30 mouse cellular contexts compared by ENCODE assay signal in the genomic region with DNA sequence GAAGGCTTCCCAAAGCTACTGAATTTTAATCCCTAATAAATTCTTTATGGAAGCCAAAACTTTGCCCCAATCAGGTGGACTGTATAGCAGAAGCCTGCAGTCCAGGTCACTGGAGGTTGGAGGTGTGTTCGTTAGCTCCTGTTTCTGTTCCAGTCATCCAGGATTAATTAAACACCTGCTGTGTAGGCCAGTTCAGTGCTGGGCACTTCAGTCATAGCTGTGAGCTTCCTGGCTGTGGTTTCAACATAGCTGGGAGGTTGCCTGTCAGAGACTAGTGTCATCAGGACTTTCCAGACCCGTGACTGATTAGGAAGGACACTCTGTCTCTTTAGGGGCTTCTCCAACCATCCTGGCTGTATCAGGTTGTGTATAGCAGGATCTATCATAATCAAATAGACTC.
DNase-seq lines count a peak whose midpoint lies in the region; ATAC-seq and TF ChIP-seq lines count a peak whose summit lies in the region.
"Had no signal": no experiment of that assay in that cellular context is flagged by ENCODE, and none has a peak within 500 bp of the region (broad histone marks: within the 10 kb centered on the region; RNA-seq: fewer than 3 reads in every experiment).

No protein-coding gene starts in this region.

- H3K9ac ChIP-seq in hindbrain, postnatal 0 days (replicated peaks; ENCODE audit: low read length), result no peak overlapping the region
- H3K9ac ChIP-seq in hindbrain, embryonic 12.5 days, result no peak overlapping the region
- H3K9ac ChIP-seq: embryonic facial prominence, embryonic 13.5 days; forebrain, embryonic 12.5 days; forebrain, embryonic 15.5 days; heart, embryonic 12.5 days; heart, embryonic 15.5 days; hindbrain, embryonic 14.5 days had no signal

- peaks cover 14% of the 10 kb centered on the region for H3K4me1 ChIP-seq in hindbrain, postnatal 0 days (ENCODE audit: insufficient read depth, low read length)
- H3K4me1 ChIP-seq in hindbrain, embryonic 12.5 days, result 0 out of 2 replicates have a peak, but pooled peaks cover 4% of the 10 kb centered on the region
- H3K4me1 ChIP-seq: embryonic facial prominence, embryonic 10.5 days; embryonic facial prominence, embryonic 13.5 days; heart, embryonic 12.5 days; heart, embryonic 15.5 days had no signal

- H3K9me3 ChIP-seq in hindbrain, postnatal 0 days (ENCODE audit: low read length), result no peaks in the 10 kb centered on the region
- no peaks in the 10 kb centered on the region for H3K9me3 ChIP-seq in hindbrain, embryonic 12.5 days (replicated peaks)
- H3K9me3 ChIP-seq: embryonic facial prominence, embryonic 10.5 days; embryonic facial prominence, embryonic 13.5 days; forebrain, embryonic 12.5 days; forebrain, embryonic 15.5 days; heart, embryonic 12.5 days; heart, embryonic 15.5 days; hindbrain, embryonic 10.5 days had no signal

- no peak overlapping the region for H3K4me2 ChIP-seq in hindbrain, postnatal 0 days (ENCODE audit: low read depth, low read length)
- H3K4me2 ChIP-seq in hindbrain, embryonic 12.5 days (replicated peaks), result no peak overlapping the region
- H3K4me2 ChIP-seq: embryonic facial prominence, embryonic 13.5 days; forebrain, embryonic 12.5 days; forebrain, embryonic 15.5 days; heart, embryonic 12.5 days; heart, embryonic 15.5 days; hindbrain, embryonic 14.5 days had no signal

- no peaks in the 10 kb centered on the region; the same call in 1 of the 2 replicates for H3K36me3 ChIP-seq in hindbrain, postnatal 0 days (ENCODE audit: insufficient read depth, low read length)
- H3K36me3 ChIP-seq in hindbrain, embryonic 12.5 days, result no peaks in the 10 kb centered on the region
- H3K36me3 ChIP-seq: embryonic facial prominence, embryonic 10.5 days; embryonic facial prominence, embryonic 13.5 days; forebrain, embryonic 12.5 days; forebrain, embryonic 15.5 days; G1E; heart, embryonic 12.5 days; heart, embryonic 15.5 days; hindbrain, embryonic 10.5 days had no signal

- peak; percentile 5 for DNase-seq in hindbrain, postnatal 0 days (ENCODE audit: low spot score)
- peak; percentile 28 to 41 for DNase-seq in cerebellum, adult 18-20 months
- DNase-seq in cerebellum, adult 9-10 months, result peak; percentile 52
- DNase-seq in cerebellum, postnatal 25 days, result peak; percentile 40 to 43
- no peak for DNase-seq in urinary bladder, postnatal 25 days (ENCODE audit: low spot score)
- no peak for DNase-seq in thymus, postnatal 4 days
- no peak for DNase-seq in adipocyte (ENCODE audit: low spot score)
- DNase-seq: adrenal gland, adult 2 months; adrenal gland, postnatal 25 days; B cell, adult 2 months; embryo, embryonic 11 days; gastrocnemius, postnatal 25 days; heart, adult 18-20 months; heart, postnatal 10 days; heart, postnatal 36 days; kidney, adult 2 months had no signal

- no peaks in the 10 kb centered on the region for H3K27me3 ChIP-seq in hindbrain, postnatal 0 days (ENCODE audit: insufficient read depth, low read length)
- H3K27me3 ChIP-seq in hindbrain, embryonic 12.5 days, result no peaks in the 10 kb centered on the region
- H3K27me3 ChIP-seq: CH12.LX; embryonic facial prominence, embryonic 13.5 days; forebrain, embryonic 12.5 days; forebrain, embryonic 15.5 days; heart, embryonic 15.5 days; Patski had no signal

- WGBS in hindbrain, postnatal 0 days, result 61% methylated on average over 2 of the region's 2 CpGs
- 69% methylated on average over 2 of the region's 2 CpGs for WGBS in hindbrain, embryonic 12.5 days

- no peak for TF ChIP-seq CTCF in hindbrain, postnatal 0 days (IDR thresholded peaks at IDR 0.05; ENCODE audit: low read depth)

- H3K27ac ChIP-seq in hindbrain, postnatal 0 days, result no peak overlapping the region
- no peak overlapping the region for H3K27ac ChIP-seq in hindbrain, embryonic 12.5 days
- H3K27ac ChIP-seq: embryonic facial prominence, embryonic 10.5 days; embryonic facial prominence, embryonic 13.5 days; forebrain, embryonic 12.5 days; forebrain, embryonic 15.5 days; heart, embryonic 15.5 days; hindbrain, embryonic 10.5 days; hindbrain, embryonic 14.5 days had no signal

- no peak overlapping the region for H3K4me3 ChIP-seq in hindbrain, postnatal 0 days (ENCODE audit: low read length)
- no peak overlapping the region for H3K4me3 ChIP-seq in hindbrain, embryonic 12.5 days
- H3K4me3 ChIP-seq: embryonic facial prominence, embryonic 10.5 days; embryonic facial prominence, embryonic 13.5 days; erythroblast, embryonic 14.5 days; forebrain, embryonic 12.5 days; forebrain, embryonic 15.5 days; heart, embryonic 12.5 days; heart, embryonic 15.5 days; hindbrain, embryonic 10.5 days had no signal

- no peak for ATAC-seq in hindbrain, postnatal 0 days
- ATAC-seq in hindbrain, embryonic 12.5 days (ENCODE audit: low FRiP score), result no peak
- ATAC-seq: forebrain, embryonic 15.5 days; intestine, postnatal 0 days; Patski had no signal

Comparison
In these comparisons a context has a peak if more than half of its experiments do, and no peak if none do; other contexts are left out.
1. DNase-seq: peak in hindbrain, postnatal 0 days (single experiment), cerebellum, adult 18-20 months (2 of 2), cerebellum, adult 9-10 months (single experiment) and cerebellum, postnatal 25 days (2 of 2); none in urinary bladder, postnatal 25 days (single experiment), thymus, postnatal 4 days (single experiment) and adipocyte (single experiment).